Mouse (Mus musculus): ENCODE data around the gene Sipa1l1. TPM values are rescaled to one million over a fixed set of nuclear protein-coding genes. Genes with fewer than 3 reads are reported as not detected.

Gene Sipa1l1
- polyA plus RNA-seq, 1 experiment from 2014 or later, result 37.3 TPM

DNA sequence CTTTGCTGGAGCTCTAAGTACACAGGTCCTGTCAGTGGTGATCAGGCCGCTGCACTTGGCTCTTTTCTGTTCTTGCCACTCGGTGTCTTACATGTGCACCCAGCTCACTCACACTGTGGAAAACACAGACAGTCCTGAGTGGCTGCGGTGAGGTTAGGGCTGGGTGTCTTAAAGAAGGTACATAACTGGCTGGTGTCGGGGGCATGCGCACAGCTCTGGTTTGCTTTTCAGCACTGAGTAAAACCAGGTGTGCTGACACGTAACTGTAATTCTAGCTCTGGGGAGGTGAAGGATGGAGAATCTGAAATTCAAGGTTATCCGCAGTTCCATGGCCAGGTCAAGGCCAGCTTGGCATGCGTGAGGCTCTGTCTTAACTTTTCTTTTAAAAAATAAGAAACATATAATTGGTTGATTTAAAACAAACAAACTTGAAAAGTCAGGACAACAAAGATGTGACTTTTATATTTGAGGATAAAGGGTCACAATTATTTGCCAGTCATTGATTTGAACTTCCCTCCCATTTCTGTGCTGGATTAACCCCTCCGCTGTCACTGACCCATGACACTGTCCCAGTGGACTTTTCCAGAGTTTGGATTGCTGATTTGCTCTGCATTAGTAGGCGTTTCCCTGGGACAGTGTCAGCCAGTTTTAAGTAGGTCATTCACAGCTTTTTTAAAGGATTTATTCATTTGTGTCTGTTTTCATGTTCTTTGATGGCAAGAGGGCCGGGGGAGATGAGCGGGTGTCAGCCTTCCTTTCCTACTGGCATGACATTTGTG is 163.9 kb downstream of the Sipa1l1 start:
- 49% methylated on average over 12 of the region's 12 CpGs for WGBS
- Histone ChIP-seq H3K36me3 (ENCODE audit: insufficient read depth, low read length) (no peaks in the 10 kb centered on the region), H3K27me3 (ENCODE audit: insufficient read depth, low read length) (no peaks in the 10 kb centered on the region), H3K4me3 (ENCODE audit: low read length) (no peak overlapping the region), H3K27ac (ENCODE audit: low read length) (peak overlapping the region; percentile 39; the same call in 1 of the 2 replicates), H3K4me1 (ENCODE audit: insufficient read depth, low read length) (peaks cover 27% of the 10 kb centered on the region), H3K9me3 (ENCODE audit: low read length) (no peaks in the 10 kb centered on the region), H3K9ac (replicated peaks; ENCODE audit: low read length) (no peak overlapping the region), H3K4me2 (replicated peaks; ENCODE audit: low read depth, low read length) (no peak overlapping the region)
- peak; percentile 49; the same call in 1 of the 2 replicates for ATAC-seq (ENCODE audit: low FRiP score, low TSS enrichment)

- Histone ChIP-seq H3K9ac (replicated peaks; ENCODE audit: low read length) (no peak overlapping the region), H3K27ac (ENCODE audit: low read length) (0 out of 2 replicates have a peak overlapping the region, but pooled peaks have one; percentile 45), H3K4me2 (replicated peaks; ENCODE audit: low read depth, low read length) (no peak overlapping the region), H3K4me3 (ENCODE audit: low read length) (no peak overlapping the region), H3K4me1 (ENCODE audit: insufficient read depth, low read length) (peaks cover 30% of the 10 kb centered on the region), H3K27me3 (ENCODE audit: insufficient read depth, low read length) (no peaks in the 10 kb centered on the region), H3K36me3 (ENCODE audit: insufficient read depth, low read length) (no peaks in the 10 kb centered on the region), H3K9me3 (ENCODE audit: low read length) (no peaks in the 10 kb centered on the region)
- 39% methylated on average over 5 of the region's 5 CpGs for WGBS
- no peak for ATAC-seq (ENCODE audit: low FRiP score, low TSS enrichment)
Observed at GRCm38 (mm10) chr12:82333999-82334398, 164.9 kb downstream of the Sipa1l1 start.

DNA sequence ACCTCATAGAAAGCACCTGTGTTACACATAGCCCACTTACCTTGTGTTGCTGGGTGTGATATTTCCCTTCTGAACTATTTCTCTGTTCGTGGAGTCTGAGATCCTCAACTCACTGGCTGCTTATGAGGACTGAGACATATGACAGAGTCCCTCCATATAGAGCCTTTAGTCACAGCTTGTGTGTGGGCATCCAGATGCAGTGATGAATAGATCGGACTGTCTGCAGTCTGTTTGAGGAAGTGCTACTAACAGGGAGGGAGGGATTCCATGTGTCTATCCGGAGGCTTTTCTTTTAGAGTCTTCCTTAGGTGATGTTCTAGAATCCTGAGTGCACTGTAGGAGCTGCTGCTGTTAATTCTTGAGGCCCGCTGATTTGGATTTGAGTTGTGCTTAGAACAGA is 165.4 kb downstream of the Sipa1l1 start:
- no peak overlapping the region for H3K4me2 ChIP-seq (replicated peaks; ENCODE audit: low read depth, low read length)
- no peak overlapping the region for H3K27ac ChIP-seq (ENCODE audit: low read length)
- WGBS, result 70% methylated on average over 4 of the region's 4 CpGs
- H3K4me3 ChIP-seq (ENCODE audit: low read length), result no peak overlapping the region
- peaks cover 33% of the 10 kb centered on the region for H3K4me1 ChIP-seq (ENCODE audit: insufficient read depth, low read length)
- no peaks in the 10 kb centered on the region for H3K27me3 ChIP-seq (ENCODE audit: insufficient read depth, low read length)
- H3K36me3 ChIP-seq (ENCODE audit: insufficient read depth, low read length), result no peaks in the 10 kb centered on the region
- H3K9me3 ChIP-seq (ENCODE audit: low read length), result no peaks in the 10 kb centered on the region
- no peak overlapping the region for H3K9ac ChIP-seq (replicated peaks; ENCODE audit: low read length)
- ATAC-seq (ENCODE audit: low FRiP score, low TSS enrichment), result no peak

GRCm38 (mm10) chr12:82335095-82335494 is 166.0 kb downstream of the Sipa1l1 start:
- Histone ChIP-seq H3K9ac (replicated peaks; ENCODE audit: low read length) (no peak overlapping the region), H3K27me3 (ENCODE audit: insufficient read depth, low read length) (no peaks in the 10 kb centered on the region), H3K4me3 (ENCODE audit: low read length) (no peak overlapping the region), H3K4me1 (ENCODE audit: insufficient read depth, low read length) (peaks cover 37% of the 10 kb centered on the region), H3K36me3 (ENCODE audit: insufficient read depth, low read length) (no peaks in the 10 kb centered on the region), H3K27ac (ENCODE audit: low read length) (no peak overlapping the region), H3K9me3 (ENCODE audit: low read length) (no peaks in the 10 kb centered on the region), H3K4me2 (replicated peaks; ENCODE audit: low read depth, low read length) (no peak overlapping the region)
- 13% methylated on average over 1 of the region's 1 CpGs for WGBS
- ATAC-seq (ENCODE audit: low FRiP score, low TSS enrichment), result 0 out of 2 replicates have a peak, but pooled peaks have one; percentile 30

DNA sequence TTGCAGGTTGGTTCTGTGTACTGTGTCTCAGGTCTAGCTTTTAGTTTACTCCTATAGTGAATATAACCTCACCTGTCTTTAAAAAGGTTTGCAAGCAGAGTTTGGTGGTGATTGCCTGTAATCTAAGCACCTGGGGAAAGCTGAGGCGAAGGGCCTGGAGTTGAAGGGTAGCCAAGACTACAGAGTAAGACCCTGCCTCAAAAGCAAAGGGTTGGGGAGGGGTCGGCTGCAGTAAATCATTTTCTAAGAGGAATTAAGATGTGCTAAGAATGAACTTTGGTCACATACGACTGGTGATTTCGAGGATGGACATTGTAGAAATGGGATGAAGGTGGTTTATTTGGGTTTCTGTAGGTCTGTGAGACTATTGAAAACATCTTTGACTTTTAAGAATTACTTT is 169.4 kb downstream of the Sipa1l1 start:
- Histone ChIP-seq H3K4me1 (ENCODE audit: insufficient read depth, low read length) (peaks cover 28% of the 10 kb centered on the region), H3K9me3 (ENCODE audit: low read length) (no peaks in the 10 kb centered on the region), H3K4me3 (ENCODE audit: low read length) (no peak overlapping the region), H3K27ac (ENCODE audit: low read length) (no peak overlapping the region), H3K9ac (replicated peaks; ENCODE audit: low read length) (no peak overlapping the region), H3K36me3 (ENCODE audit: insufficient read depth, low read length) (peaks cover 16% of the 10 kb centered on the region), H3K4me2 (replicated peaks; ENCODE audit: low read depth, low read length) (no peak overlapping the region), H3K27me3 (ENCODE audit: insufficient read depth, low read length) (no peaks in the 10 kb centered on the region)
- no peak for ATAC-seq (ENCODE audit: low FRiP score, low TSS enrichment)
- WGBS, result 78% methylated on average over 4 of the region's 4 CpGs

DNA sequence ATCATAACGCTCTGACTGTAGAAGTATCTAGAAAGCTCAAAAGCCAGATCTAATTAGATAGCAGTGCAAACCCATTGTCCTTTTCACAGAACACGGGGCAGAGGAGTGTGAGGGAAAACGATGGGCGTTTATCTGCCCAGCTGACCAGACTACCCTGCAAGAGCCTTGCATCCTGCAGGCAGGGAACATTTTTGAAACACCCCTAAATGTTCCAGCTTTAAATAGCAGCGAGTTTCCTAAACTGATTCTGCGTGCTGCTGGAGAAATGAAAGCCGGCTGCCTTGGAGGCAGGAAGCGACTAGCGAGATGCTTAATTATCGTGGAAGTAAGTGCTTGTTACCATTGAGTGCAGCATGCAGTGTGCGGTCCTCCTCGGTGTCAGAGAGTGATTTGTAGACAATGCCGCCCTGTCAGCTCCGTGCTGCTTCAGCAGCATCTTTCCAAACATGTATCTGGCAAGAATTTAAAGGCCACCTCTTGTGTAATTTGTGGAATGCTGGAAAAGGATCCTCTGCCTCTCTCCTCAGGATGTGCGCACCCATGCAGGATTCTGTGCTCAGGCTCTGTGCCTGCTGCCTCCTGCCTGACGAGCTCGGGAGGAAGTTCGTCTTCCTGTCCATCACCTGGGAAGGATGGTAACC is 170.2 kb downstream of the Sipa1l1 start:
- no peaks in the 10 kb centered on the region for H3K27me3 ChIP-seq (ENCODE audit: insufficient read depth, low read length)
- 17% methylated on average over 18 of the region's 18 CpGs for WGBS
- H3K9ac ChIP-seq (replicated peaks; ENCODE audit: low read length), result no peak overlapping the region
- H3K9me3 ChIP-seq (ENCODE audit: low read length), result no peaks in the 10 kb centered on the region
- peaks cover 21% of the 10 kb centered on the region for H3K4me1 ChIP-seq (ENCODE audit: insufficient read depth, low read length)
- peak; percentile 46; the same call in 1 of the 2 replicates for ATAC-seq (ENCODE audit: low FRiP score, low TSS enrichment)
- peak overlapping the region; percentile 2; the same call in 1 of the 2 replicates for H3K4me3 ChIP-seq (ENCODE audit: low read length)
- H3K4me2 ChIP-seq (replicated peaks; ENCODE audit: low read depth, low read length), result peak overlapping the region; percentile 36
- H3K36me3 ChIP-seq (ENCODE audit: insufficient read depth, low read length), result peaks cover 16% of the 10 kb centered on the region
- peak overlapping the region; percentile 27; the same call in 1 of the 2 replicates for H3K27ac ChIP-seq (ENCODE audit: low read length)

DNA sequence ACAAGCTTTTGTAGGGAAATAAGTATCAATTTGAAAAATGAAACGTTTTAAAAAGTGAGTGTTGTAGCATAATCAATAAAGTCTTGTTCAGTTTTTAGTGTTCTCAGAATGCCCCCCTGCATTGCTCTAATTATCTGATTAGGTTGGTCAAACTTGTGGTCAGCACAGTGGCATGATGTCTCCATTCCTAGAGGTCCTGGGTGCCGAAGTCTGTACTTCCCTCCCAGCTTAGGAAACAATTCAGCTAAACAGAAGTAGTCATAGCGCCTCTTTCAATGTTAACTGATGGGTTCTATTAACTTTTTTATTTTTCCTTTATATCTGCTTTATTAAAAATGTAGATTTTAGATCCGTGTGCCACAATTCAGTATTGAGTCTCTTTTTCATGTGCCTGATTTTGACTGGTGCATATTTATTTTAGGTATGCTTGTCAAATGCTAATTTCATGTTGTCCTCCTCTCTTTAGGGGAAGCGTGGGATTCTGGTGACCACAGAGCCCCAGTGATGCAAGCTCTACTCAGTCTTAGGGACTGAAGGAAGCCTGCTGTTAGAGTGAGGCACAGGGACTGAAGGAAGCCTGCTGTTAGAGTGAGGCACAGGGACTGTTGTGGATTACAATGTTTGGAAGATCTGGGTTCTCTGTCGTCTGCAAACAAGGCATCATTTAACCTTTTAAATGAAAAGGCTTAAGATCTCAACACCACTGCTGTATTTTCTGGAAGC is 171.2 kb downstream of the Sipa1l1 start:
- Histone ChIP-seq H3K4me2 (replicated peaks; ENCODE audit: low read depth, low read length) (no peak overlapping the region), H3K9me3 (ENCODE audit: low read length) (no peaks in the 10 kb centered on the region), H3K27me3 (ENCODE audit: insufficient read depth, low read length) (no peaks in the 10 kb centered on the region), H3K4me3 (ENCODE audit: low read length) (no peak overlapping the region), H3K36me3 (ENCODE audit: insufficient read depth, low read length) (peaks cover 16% of the 10 kb centered on the region), H3K4me1 (ENCODE audit: insufficient read depth, low read length) (peaks cover 10% of the 10 kb centered on the region), H3K27ac (ENCODE audit: low read length) (no peak overlapping the region), H3K9ac (replicated peaks; ENCODE audit: low read length) (no peak overlapping the region)
- ATAC-seq (ENCODE audit: low FRiP score, low TSS enrichment), result no peak
- WGBS, result 81% methylated on average over 6 of the region's 6 CpGs

GRCm38 (mm10) chr12:82341181-82341580 is 172.1 kb downstream of the Sipa1l1 start:
- ATAC-seq (ENCODE audit: low FRiP score, low TSS enrichment), result no peak
- H3K9ac ChIP-seq (replicated peaks; ENCODE audit: low read length), result no peak overlapping the region

DNA sequence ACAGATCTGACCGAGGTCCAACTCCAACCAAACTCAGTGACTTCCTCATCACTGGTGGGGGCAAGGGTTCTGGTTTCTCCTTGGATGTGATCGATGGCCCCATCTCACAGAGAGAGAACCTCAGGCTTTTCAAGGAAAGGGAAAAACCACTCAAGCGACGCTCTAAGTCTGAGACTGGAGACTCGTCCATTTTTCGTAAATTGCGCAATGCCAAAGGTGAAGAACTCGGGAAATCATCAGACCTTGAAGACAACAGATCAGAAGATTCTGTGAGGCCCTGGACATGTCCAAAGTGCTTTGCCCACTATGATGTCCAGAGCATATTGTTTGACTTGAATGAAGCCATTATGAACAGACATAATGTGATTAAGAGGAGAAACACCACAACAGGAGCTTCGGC is 172.6 kb downstream of the Sipa1l1 start:
- Histone ChIP-seq H3K36me3 (ENCODE audit: insufficient read depth, low read length) (peaks cover 16% of the 10 kb centered on the region), H3K4me1 (ENCODE audit: insufficient read depth, low read length) (peaks cover 10% of the 10 kb centered on the region), H3K4me2 (replicated peaks; ENCODE audit: low read depth, low read length) (no peak overlapping the region), H3K4me3 (ENCODE audit: low read length) (no peak overlapping the region), H3K9ac (replicated peaks; ENCODE audit: low read length) (no peak overlapping the region), H3K9me3 (ENCODE audit: low read length) (no peaks in the 10 kb centered on the region), H3K27me3 (ENCODE audit: insufficient read depth, low read length) (no peaks in the 10 kb centered on the region), H3K27ac (ENCODE audit: low read length) (no peak overlapping the region)
- 95% methylated on average over 9 of the region's 9 CpGs for WGBS
- no peak for ATAC-seq (ENCODE audit: low FRiP score, low TSS enrichment)

More at GRCm38 (mm10) chr12:82341181-82341580, 172.1 kb downstream of the Sipa1l1 start:
- Histone ChIP-seq H3K4me2 (replicated peaks; ENCODE audit: low read depth, low read length) (no peak overlapping the region), H3K4me3 (ENCODE audit: low read length) (no peak overlapping the region), H3K9me3 (ENCODE audit: low read length) (no peaks in the 10 kb centered on the region), H3K27ac (ENCODE audit: low read length) (no peak overlapping the region), H3K36me3 (ENCODE audit: insufficient read depth, low read length) (peaks cover 16% of the 10 kb centered on the region), H3K4me1 (ENCODE audit: insufficient read depth, low read length) (peaks cover 10% of the 10 kb centered on the region), H3K27me3 (ENCODE audit: insufficient read depth, low read length) (no peaks in the 10 kb centered on the region)
- WGBS, result 94% methylated on average over 8 of the region's 8 CpGs
